Mouse (Mus musculus) neural tube, embryonic 13.5 days (tissue): ENCODE data around the gene Wdr90. TPM values are rescaled to one million over a fixed set of nuclear protein-coding genes. Genes with fewer than 3 reads are reported as not detected.

Experiments
- ATAC-seq: fragments of 200-750 bp; cut with Nextera tagmentation; 2 replicates; pipeline ENCODE4 v1.8.0; 2017; ENCODE audit warnings: low read depth, mild to moderate bottlenecking, moderate TSS enrichment, moderate library complexity
- H3K27ac ChIP-seq: fragments of 300-500 bp; sonication (generic); replicated peaks from 2 replicates; pipeline ENCODE4 v1.5.1; 2015; ENCODE audit warnings: moderate library complexity, mild to moderate bottlenecking, inconsistent platforms
- H3K27me3 ChIP-seq: fragments of 300-500 bp; sonication (generic); 2 replicates; pipeline ENCODE4 v1.6.1; 2015; ENCODE audit warnings: mild to moderate bottlenecking, inconsistent platforms
- H3K36me3 ChIP-seq: fragments of 300-500 bp; sonication (generic); 2 replicates; pipeline ENCODE4 v1.6.1; 2015; ENCODE audit warnings: mild to moderate bottlenecking, inconsistent platforms
- H3K4me1 ChIP-seq: fragments of 300-500 bp; sonication (generic); replicated peaks from 2 replicates; pipeline ENCODE4 v1.6.1; 2015; ENCODE audit warnings: inconsistent platforms
- H3K4me2 ChIP-seq: fragments of 300-500 bp; sonication (generic); 2 replicates; pipeline ENCODE4 v1.6.1; 2015; ENCODE audit warnings: inconsistent platforms, mild to moderate bottlenecking, moderate library complexity
- H3K4me3 ChIP-seq: fragments of 300-500 bp; sonication (generic); 2 replicates; pipeline ENCODE4 v1.5.1; 2015; ENCODE audit warnings: mild to moderate bottlenecking, inconsistent platforms
- H3K9ac ChIP-seq: fragments of 300-500 bp; sonication (generic); 2 replicates; pipeline ENCODE4 v1.6.1; 2015; ENCODE audit warnings: moderate library complexity, mild to moderate bottlenecking, inconsistent platforms
- H3K9me3 ChIP-seq: fragments of 300-500 bp; sonication (generic); 2 replicates; pipeline ENCODE4 v1.6.1; 2016; ENCODE audit warnings: inconsistent platforms
- WGBS: fragments of 180-500 bp; shearing (Covaris S2); methylation state at CpG from one replicate; pipeline ENCODE4 v1.1.7; 2015; 5-methylcytosine and 5-hydroxymethylcytosine counted together
- polyA plus RNA-seq: library from polyadenylated mRNA; unstranded; fragments of >200 nt; fragmentation: Nextera tagmentation; extraction: Ambion mirVana; gene quantifications from 2 replicates; pipeline ENCODE4 v1.2.1, GENCODE M21; 2015

The Wdr90 gene
- polyA plus RNA-seq, 1 experiment from 2014 or later: 15.6 TPM

GRCm38 (mm10) chr17:25866172-25866571 lies 4.9 kb upstream of the Wdr90 start:
- no peak for ATAC-seq
- no peak overlapping the region for H3K9ac ChIP-seq
- no peaks in the 10 kb centered on the region for H3K36me3 ChIP-seq
- WGBS: 97% methylated on average over 3 of the region's 3 CpGs
- H3K9me3 ChIP-seq: no peaks in the 10 kb centered on the region
- no peaks in the 10 kb centered on the region for H3K27me3 ChIP-seq
- peaks cover 22% of the 10 kb centered on the region for H3K4me1 ChIP-seq
- no peak overlapping the region for H3K27ac ChIP-seq
- no peak overlapping the region for H3K4me2 ChIP-seq
- 0 out of 2 replicates have a peak overlapping the region, but pooled peaks have one; percentile 0 for H3K4me3 ChIP-seq

- H3K9ac ChIP-seq: no peak overlapping the region
- H3K4me3 ChIP-seq: no peak overlapping the region
- H3K27ac ChIP-seq: no peak overlapping the region
- peaks cover 30% of the 10 kb centered on the region for H3K4me1 ChIP-seq
- no peak for ATAC-seq
- no peaks in the 10 kb centered on the region for H3K36me3 ChIP-seq
- H3K27me3 ChIP-seq: no peaks in the 10 kb centered on the region
- WGBS: 91% methylated on average over 11 of the region's 11 CpGs
- H3K4me2 ChIP-seq: no peak overlapping the region
- H3K9me3 ChIP-seq: no peaks in the 10 kb centered on the region
These were observed 4.0 kb upstream of the Wdr90 start for GRCm38 (mm10) chr17:25865288-25865687.

- WGBS: 92% methylated on average over 14 of the region's 14 CpGs
- Histone ChIP-seq H3K4me2 (no peak overlapping the region), H3K9me3 (no peaks in the 10 kb centered on the region), H3K36me3 (no peaks in the 10 kb centered on the region), H3K27ac (no peak overlapping the region), H3K4me3 (no peak overlapping the region), H3K27me3 (no peaks in the 10 kb centered on the region), H3K4me1 (peaks cover 33% of the 10 kb centered on the region), H3K9ac (no peak overlapping the region)
- no peak for ATAC-seq
These were observed 3.0 kb upstream of the Wdr90 start for GRCm38 (mm10) chr17:25864311-25864710.

- no peak overlapping the region for H3K4me2 ChIP-seq
- peaks cover 28% of the 10 kb centered on the region for H3K4me1 ChIP-seq
- H3K4me3 ChIP-seq: no peak overlapping the region
- H3K9me3 ChIP-seq: no peaks in the 10 kb centered on the region
- no peaks in the 10 kb centered on the region for H3K36me3 ChIP-seq
- no peak overlapping the region for H3K9ac ChIP-seq
- H3K27ac ChIP-seq: no peak overlapping the region
- no peaks in the 10 kb centered on the region for H3K27me3 ChIP-seq
- WGBS: 92% methylated on average over 6 of the region's 6 CpGs
- ATAC-seq: no peak
These were observed 2.4 kb upstream of the Wdr90 start for GRCm38 (mm10) chr17:25863681-25864080.

- H3K36me3 ChIP-seq: no peaks in the 10 kb centered on the region
- peak overlapping the region; percentile 68 for H3K4me3 ChIP-seq
- peak overlapping the region; percentile 90 for H3K27ac ChIP-seq
- 13% methylated on average over 6 of the region's 6 CpGs for WGBS
- no peaks in the 10 kb centered on the region for H3K27me3 ChIP-seq
- H3K9me3 ChIP-seq: no peaks in the 10 kb centered on the region
- H3K4me1 ChIP-seq: peaks cover 19% of the 10 kb centered on the region
- ATAC-seq: peak; percentile 1; the same call in 1 of the 2 replicates
- H3K4me2 ChIP-seq: peak overlapping the region; percentile 88
- peak overlapping the region; percentile 83 for H3K9ac ChIP-seq
These were observed 657 bp upstream of the Wdr90 start for GRCm38 (mm10) chr17:25861704-25862612.

GRCm38 (mm10) chr17:25860229-25860628 lies 1.1 kb downstream of the Wdr90 start:
- Histone ChIP-seq H3K9me3 (no peaks in the 10 kb centered on the region), H3K9ac (peak overlapping the region; percentile 83), H3K27ac (no peak overlapping the region), H3K36me3 (no peaks in the 10 kb centered on the region), H3K4me2 (peak overlapping the region; percentile 88), H3K27me3 (no peaks in the 10 kb centered on the region), H3K4me1 (peaks cover 19% of the 10 kb centered on the region), H3K4me3 (peak overlapping the region; percentile 68; the same call in 1 of the 2 replicates)
- WGBS: 90% methylated on average over 6 of the region's 6 CpGs
- ATAC-seq: no peak

- H3K27me3 ChIP-seq: no peaks in the 10 kb centered on the region
- peaks cover 68% of the 10 kb centered on the region for H3K36me3 ChIP-seq
- ATAC-seq: peak; percentile 94
- H3K4me3 ChIP-seq: peak within 1 kb of the TSS; percentile 86
- WGBS: under 1% methylated on average over 21 of the region's 21 CpGs
- H3K9me3 ChIP-seq: no peaks in the 10 kb centered on the region
- H3K9ac ChIP-seq: peak within 1 kb of the TSS; percentile 86
- H3K4me2 ChIP-seq: peak within 1 kb of the TSS; percentile 95
- H3K27ac ChIP-seq: peak within 1 kb of the TSS; percentile 69
- peaks cover 18% of the 10 kb centered on the region for H3K4me1 ChIP-seq
These were observed 16.9 kb downstream of the Wdr90 start, which contains the start of gene Rhot2 for GRCm38 (mm10) chr17:25844396-25844901. Gene Rhot2, minus strand, starts transcription at chr17:25844851.

GRCm38 (mm10) chr17:25843636-25844395 lies 17.5 kb downstream of the Wdr90 start:
- H3K36me3 ChIP-seq: peaks cover 68% of the 10 kb centered on the region

GRCm38 (mm10) chr17:25843122-25843521 lies 18.2 kb downstream of the Wdr90 start:
- WGBS: 90% methylated on average over 4 of the region's 4 CpGs
- Histone ChIP-seq H3K9ac (peak overlapping the region; percentile 86), H3K4me3 (peak overlapping the region; percentile 86), H3K9me3 (no peaks in the 10 kb centered on the region), H3K36me3 (peaks cover 65% of the 10 kb centered on the region), H3K4me2 (peak overlapping the region; percentile 95), H3K4me1 (peaks cover 28% of the 10 kb centered on the region), H3K27me3 (no peaks in the 10 kb centered on the region), H3K27ac (no peak overlapping the region)
- no peak for ATAC-seq

More at GRCm38 (mm10) chr17:25843636-25844395, 17.5 kb downstream of the Wdr90 start:
- H3K9ac ChIP-seq: peak overlapping the region; percentile 86
- 3% methylated on average over 38 of the region's 38 CpGs for WGBS
- H3K27me3 ChIP-seq: no peaks in the 10 kb centered on the region
- H3K4me2 ChIP-seq: peak overlapping the region; percentile 95
- peaks cover 23% of the 10 kb centered on the region for H3K4me1 ChIP-seq
- H3K9me3 ChIP-seq: no peaks in the 10 kb centered on the region
- peak overlapping the region; percentile 86 for H3K4me3 ChIP-seq
- H3K27ac ChIP-seq: peak overlapping the region; percentile 69
- ATAC-seq: peak; percentile 38

- H3K36me3 ChIP-seq: peaks cover 62% of the 10 kb centered on the region
- no peak for ATAC-seq
- no peaks in the 10 kb centered on the region for H3K27me3 ChIP-seq
- H3K27ac ChIP-seq: no peak overlapping the region
- H3K4me3 ChIP-seq: no peak overlapping the region
- WGBS: 86% methylated on average over 3 of the region's 3 CpGs
- H3K9ac ChIP-seq: 0 out of 2 replicates have a peak overlapping the region, but pooled peaks have one; percentile 86
- H3K4me2 ChIP-seq: no peak overlapping the region
- H3K9me3 ChIP-seq: no peaks in the 10 kb centered on the region
- peaks cover 34% of the 10 kb centered on the region for H3K4me1 ChIP-seq
These were observed 18.8 kb downstream of the Wdr90 start for GRCm38 (mm10) chr17:25842509-25842908.

- Histone ChIP-seq H3K9ac (no peak within 1 kb of the TSS), H3K36me3 (peaks cover 53% of the 10 kb centered on the region)
- WGBS: 92% methylated on average over 22 of the region's 22 CpGs
These were observed 20.0 kb downstream of the Wdr90 start, which contains the start of gene Gm20683 for GRCm38 (mm10) chr17:25841117-25841880. Gene Gm20683, minus strand, starts transcription at chr17:25841763.

More at GRCm38 (mm10) chr17:25841117-25841880, 20.0 kb downstream of the Wdr90 start, which contains the start of gene Gm20683:
- Histone ChIP-seq H3K4me3 (no peak within 1 kb of the TSS), H3K9me3 (no peaks in the 10 kb centered on the region), H3K27me3 (no peaks in the 10 kb centered on the region), H3K4me1 (peaks cover 46% of the 10 kb centered on the region), H3K27ac (no peak within 1 kb of the TSS), H3K4me2 (no peak within 1 kb of the TSS)
- no peak for ATAC-seq
